Mouse (Mus musculus) forebrain, embryonic 15.5 days (tissue): Measurements from ENCODE around the gene Shd. TPM values are rescaled to one million over a fixed set of nuclear protein-coding genes. Genes with fewer than 3 reads are reported as not detected.
A peak's percentile ranks its signal among the peaks of the same experiment; 100 is the strongest.

ENCODE experiments used
- ATAC-seq: fragments of 200-750 bp; cut with Nextera tagmentation; replicated peaks from 2 replicates; pipeline ENCODE4 v1.8.0; 2017; ENCODE audit warnings: mild to moderate bottlenecking, moderate TSS enrichment, moderate library complexity
- H3K27ac ChIP-seq: fragments of 300-500 bp; sonication (generic); replicated peaks from 2 replicates; pipeline ENCODE4 v1.5.1; 2015; ENCODE audit warnings: mild to moderate bottlenecking, inconsistent platforms
- H3K27me3 ChIP-seq: fragments of 300-500 bp; sonication (generic); 2 replicates; pipeline ENCODE4 v1.6.1; 2015; ENCODE audit warnings: inconsistent platforms
- H3K36me3 ChIP-seq: fragments of 300-500 bp; sonication (generic); 2 replicates; pipeline ENCODE4 v1.6.1; 2015; ENCODE audit warnings: mild to moderate bottlenecking, inconsistent platforms
- H3K4me1 ChIP-seq: fragments of 300-500 bp; sonication (generic); 2 replicates; pipeline ENCODE4 v1.6.1; 2015; ENCODE audit warnings: inconsistent platforms
- H3K4me2 ChIP-seq: fragments of 300-500 bp; sonication (generic); replicated peaks from 2 replicates; pipeline ENCODE4 v1.6.1; 2015; ENCODE audit warnings: mild to moderate bottlenecking, inconsistent platforms
- H3K4me3 ChIP-seq: fragments of 300-500 bp; sonication (generic); 2 replicates; pipeline ENCODE4 v1.5.1; 2015; ENCODE audit warnings: mild to moderate bottlenecking, inconsistent platforms
- H3K9ac ChIP-seq: fragments of 300-500 bp; sonication (generic); replicated peaks from 2 replicates; pipeline ENCODE4 v1.6.1; 2015; ENCODE audit warnings: mild to moderate bottlenecking, inconsistent platforms
- H3K9me3 ChIP-seq: fragments of 300-500 bp; sonication (generic); 2 replicates; pipeline ENCODE4 v1.6.1; 2016; ENCODE audit warnings: inconsistent platforms
- WGBS: fragments of 180-500 bp; shearing (Covaris S2); methylation state at CpG from one replicate; pipeline ENCODE4 v1.1.7; 2015; ENCODE audit warnings: mixed read lengths; 5-methylcytosine and 5-hydroxymethylcytosine counted together
- polyA plus RNA-seq: library from polyadenylated mRNA; unstranded; fragments of >200 nt; fragmentation: Nextera tagmentation; extraction: Ambion mirVana; gene quantifications from 2 replicates; pipeline ENCODE4 v1.2.1, GENCODE M21; 2015

Gene Shd
- polyA plus RNA-seq, 1 experiment from 2014 or later: 118 TPM

DNA sequence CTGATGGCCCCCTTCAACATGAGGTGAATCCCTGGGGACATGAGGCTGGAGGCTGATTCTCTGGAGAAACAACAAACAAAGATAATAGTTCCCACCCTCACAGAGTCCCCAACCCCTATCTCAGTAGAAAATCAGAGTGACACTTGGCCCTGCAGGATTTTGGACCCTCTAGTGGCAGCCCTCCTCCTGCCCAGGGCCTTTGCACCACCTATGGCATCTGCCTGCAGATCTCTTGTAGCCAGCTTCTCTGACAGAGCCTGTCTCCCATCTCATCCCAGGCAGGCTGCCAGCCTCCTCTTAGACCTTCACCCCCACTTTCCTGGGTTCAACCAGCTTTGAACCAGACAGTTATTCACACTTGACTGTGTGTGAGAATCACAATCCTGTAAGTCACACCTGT, 9.5 kb upstream of the Shd start:
- H3K36me3 ChIP-seq: peaks cover 16% of the 10 kb centered on the region; the same call in 1 of the 2 replicates
- H3K9me3 ChIP-seq: no peaks in the 10 kb centered on the region
- no peak overlapping the region for H3K4me2 ChIP-seq
- H3K4me3 ChIP-seq: no peak overlapping the region
- H3K27me3 ChIP-seq: no peaks in the 10 kb centered on the region
- H3K9ac ChIP-seq: no peak overlapping the region
- no peak overlapping the region for H3K27ac ChIP-seq
- H3K4me1 ChIP-seq: peaks cover 38% of the 10 kb centered on the region
- no peak for ATAC-seq

GRCm38 (mm10) chr17:55961631-55962030, 8.6 kb upstream of the Shd start:
- H3K4me1 ChIP-seq: peaks cover 29% of the 10 kb centered on the region
- H3K4me2 ChIP-seq: no peak overlapping the region
- 94% methylated on average over 7 of the region's 7 CpGs for WGBS
- H3K4me3 ChIP-seq: no peak overlapping the region
- ATAC-seq: no peak
- no peaks in the 10 kb centered on the region for H3K27me3 ChIP-seq
- no peak overlapping the region for H3K27ac ChIP-seq
- no peak overlapping the region for H3K9ac ChIP-seq
- peaks cover 17% of the 10 kb centered on the region; the same call in 1 of the 2 replicates for H3K36me3 ChIP-seq
- no peaks in the 10 kb centered on the region for H3K9me3 ChIP-seq

GRCm38 (mm10) chr17:55963171-55963570, 7.1 kb upstream of the Shd start:
- peaks cover 15% of the 10 kb centered on the region for H3K4me1 ChIP-seq
- no peaks in the 10 kb centered on the region for H3K9me3 ChIP-seq
- no peak overlapping the region for H3K9ac ChIP-seq
- no peak overlapping the region for H3K4me2 ChIP-seq
- peaks cover 22% of the 10 kb centered on the region; the same call in 1 of the 2 replicates for H3K36me3 ChIP-seq
- WGBS: 79% methylated on average over 14 of the region's 14 CpGs
- H3K27ac ChIP-seq: no peak overlapping the region
- H3K4me3 ChIP-seq: no peak overlapping the region
- no peak for ATAC-seq
- H3K27me3 ChIP-seq: no peaks in the 10 kb centered on the region

- 93% methylated on average over 10 of the region's 10 CpGs for WGBS
- no peak for ATAC-seq
- no peak overlapping the region for H3K4me2 ChIP-seq
- no peak overlapping the region for H3K27ac ChIP-seq
- no peak overlapping the region for H3K4me3 ChIP-seq
- H3K9ac ChIP-seq: no peak overlapping the region
- no peaks in the 10 kb centered on the region for H3K9me3 ChIP-seq
- H3K27me3 ChIP-seq: no peaks in the 10 kb centered on the region
- H3K36me3 ChIP-seq: peaks cover 22% of the 10 kb centered on the region; the same call in 1 of the 2 replicates
- peaks cover 10% of the 10 kb centered on the region for H3K4me1 ChIP-seq
These were observed 5.8 kb upstream of the Shd start for GRCm38 (mm10) chr17:55964496-55964895.

GRCm38 (mm10) chr17:55964996-55965395, 5.3 kb upstream of the Shd start:
- Histone ChIP-seq H3K4me2 (no peak overlapping the region), H3K4me1 (peaks cover 10% of the 10 kb centered on the region), H3K36me3 (peaks cover 22% of the 10 kb centered on the region; the same call in 1 of the 2 replicates), H3K4me3 (no peak overlapping the region), H3K9me3 (no peaks in the 10 kb centered on the region), H3K9ac (no peak overlapping the region), H3K27ac (no peak overlapping the region), H3K27me3 (no peaks in the 10 kb centered on the region)
- ATAC-seq: no peak
- WGBS: 82% methylated on average over 9 of the region's 9 CpGs

DNA sequence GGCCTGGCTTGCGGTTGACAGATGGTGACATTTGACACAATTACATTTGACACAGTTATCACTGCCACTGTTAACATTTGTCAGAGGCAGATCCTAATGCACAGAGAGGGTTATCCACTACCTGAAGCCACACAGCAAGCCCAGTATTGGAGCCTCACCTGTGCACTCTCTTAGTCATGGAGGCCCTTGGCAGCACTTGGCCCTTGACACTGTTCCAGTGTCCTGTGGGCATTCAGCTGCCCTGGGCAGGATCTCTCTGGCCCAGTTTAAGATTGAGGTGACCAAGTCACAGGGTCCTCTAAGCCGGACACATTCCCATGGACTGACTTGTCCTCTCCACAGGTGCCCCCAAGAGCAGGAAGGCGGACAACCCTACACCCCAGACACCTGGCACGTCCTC, 3.1 kb upstream of the Shd start:
- Histone ChIP-seq H3K36me3 (peaks cover 17% of the 10 kb centered on the region; the same call in 1 of the 2 replicates), H3K4me1 (peaks cover 23% of the 10 kb centered on the region), H3K27me3 (no peaks in the 10 kb centered on the region), H3K9ac (no peak overlapping the region), H3K27ac (no peak overlapping the region), H3K9me3 (no peaks in the 10 kb centered on the region), H3K4me2 (no peak overlapping the region), H3K4me3 (no peak overlapping the region)
- 95% methylated on average over 4 of the region's 4 CpGs for WGBS
- ATAC-seq: no peak

DNA sequence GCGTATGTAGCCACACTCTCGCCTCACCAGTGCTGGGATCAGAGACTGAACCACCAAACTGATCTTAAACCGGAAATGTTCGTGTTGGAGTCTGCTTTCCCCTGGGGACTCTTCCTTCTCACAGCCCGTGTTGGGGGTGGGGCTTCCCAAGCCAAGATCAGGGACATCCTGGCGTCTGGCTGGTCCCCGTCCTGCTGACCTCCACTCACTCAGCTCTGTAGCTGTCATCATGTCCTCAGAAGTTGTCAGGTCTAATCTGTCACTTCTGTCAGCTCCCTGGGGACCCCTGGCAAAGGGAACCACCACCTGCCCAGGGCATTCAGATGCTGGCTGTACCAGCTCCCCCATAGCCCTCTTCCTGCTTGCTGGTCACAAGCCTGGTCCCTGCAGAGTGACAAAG, 2.1 kb upstream of the Shd start:
- Histone ChIP-seq H3K27ac (no peak overlapping the region), H3K9ac (no peak overlapping the region), H3K4me1 (peaks cover 23% of the 10 kb centered on the region), H3K4me3 (no peak overlapping the region), H3K4me2 (no peak overlapping the region), H3K27me3 (no peaks in the 10 kb centered on the region), H3K9me3 (no peaks in the 10 kb centered on the region), H3K36me3 (peaks cover 17% of the 10 kb centered on the region; the same call in 1 of the 2 replicates)
- 67% methylated on average over 7 of the region's 7 CpGs for WGBS
- no peak for ATAC-seq

DNA sequence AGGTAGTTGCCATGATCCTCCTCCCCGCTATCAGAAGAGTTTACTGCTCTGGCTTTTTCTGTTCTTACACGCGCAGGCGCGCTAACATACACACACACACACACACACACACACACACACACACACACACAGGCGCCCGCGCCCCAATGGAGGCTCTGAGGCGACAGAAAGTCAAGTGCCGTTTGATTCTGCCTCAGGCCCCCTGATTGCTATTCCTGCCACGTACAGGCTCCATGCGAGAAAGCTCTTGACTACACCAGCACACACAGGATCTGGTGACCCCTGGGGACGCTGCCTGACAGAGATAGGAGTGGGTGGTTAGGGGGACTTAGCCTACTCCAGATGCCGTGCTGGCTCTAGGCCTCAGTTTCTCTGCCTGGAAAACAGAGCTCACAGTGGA, 707 bp upstream of the Shd start:
- peak; percentile 24 for ATAC-seq

GRCm38 (mm10) chr17:55971453-55971852, 1.2 kb downstream of the Shd start:
- peak overlapping the region; percentile 71 for H3K4me2 ChIP-seq
- peak overlapping the region; percentile 57 for H3K4me3 ChIP-seq
- H3K36me3 ChIP-seq: peaks cover 16% of the 10 kb centered on the region
- H3K27ac ChIP-seq: no peak overlapping the region
- H3K4me1 ChIP-seq: peaks cover 29% of the 10 kb centered on the region
- ATAC-seq: no peak
- peak overlapping the region; percentile 78 for H3K9ac ChIP-seq
- H3K9me3 ChIP-seq: no peaks in the 10 kb centered on the region
- WGBS: 23% methylated on average over 22 of the region's 22 CpGs
- no peaks in the 10 kb centered on the region for H3K27me3 ChIP-seq

More for the DNA sequence above, 707 bp upstream of the Shd start:
- H3K36me3 ChIP-seq: peaks cover 22% of the 10 kb centered on the region
- H3K4me2 ChIP-seq: peak overlapping the region; percentile 71
- no peak overlapping the region for H3K9ac ChIP-seq
- H3K27me3 ChIP-seq: no peaks in the 10 kb centered on the region
- H3K4me3 ChIP-seq: peak overlapping the region; percentile 57
- H3K4me1 ChIP-seq: peaks cover 23% of the 10 kb centered on the region
- WGBS: 34% methylated on average over 14 of the region's 14 CpGs
- H3K27ac ChIP-seq: peak overlapping the region; percentile 67
- no peaks in the 10 kb centered on the region for H3K9me3 ChIP-seq

DNA sequence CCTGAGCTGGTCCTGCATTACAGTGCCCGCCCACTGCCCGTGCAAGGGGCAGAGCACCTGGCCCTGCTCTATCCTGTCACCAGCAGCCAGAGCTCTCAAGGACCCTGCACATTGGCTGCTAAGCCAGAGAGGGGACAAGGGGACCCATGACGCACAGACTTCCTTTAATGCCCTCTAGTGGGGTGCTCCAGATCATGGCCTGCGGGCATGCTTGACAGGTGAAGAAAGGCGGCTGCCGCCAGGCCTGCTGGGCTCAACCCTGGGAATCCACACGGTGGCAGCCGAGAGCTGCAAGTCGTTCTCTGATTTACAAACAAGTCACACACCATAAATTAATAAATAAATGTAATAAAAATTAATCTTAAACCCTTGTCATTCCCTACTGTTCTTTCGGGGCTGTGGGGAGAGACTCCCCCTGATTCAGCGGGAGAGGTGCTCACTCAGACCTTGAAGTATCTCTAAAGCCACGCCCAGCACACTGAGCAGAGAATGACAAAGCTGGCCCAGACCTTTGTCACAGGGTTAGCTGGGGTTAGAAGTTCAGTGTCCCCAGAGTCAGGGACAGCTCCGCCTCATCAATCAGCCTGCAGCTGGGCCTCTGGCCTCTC, 6.1 kb downstream of the Shd start:
- Histone ChIP-seq H3K9me3 (no peaks in the 10 kb centered on the region), H3K4me2 (no peak overlapping the region), H3K4me1 (peaks cover 17% of the 10 kb centered on the region), H3K9ac (no peak overlapping the region; the same call in 1 of the 2 replicates), H3K36me3 (peaks cover 10% of the 10 kb centered on the region), H3K27me3 (no peaks in the 10 kb centered on the region), H3K27ac (peak overlapping the region; percentile 33; the same call in 1 of the 2 replicates), H3K4me3 (no peak overlapping the region)
- WGBS: 14% methylated on average over 13 of the region's 13 CpGs
- ATAC-seq: peak; percentile 71

GRCm38 (mm10) chr17:55977301-55977700, 7.0 kb downstream of the Shd start:
- no peak overlapping the region for H3K27ac ChIP-seq

GRCm38 (mm10) chr17:55986030-55986961, 16.0 kb downstream of the Shd start, which contains the start of gene Fsd1:
Gene Fsd1, plus strand, starts transcription at chr17:55986509.
- Histone ChIP-seq H3K27me3 (no peaks in the 10 kb centered on the region), H3K27ac (0 out of 2 replicates have a peak within 1 kb of the TSS, but pooled peaks have one; percentile 32), H3K4me3 (peak within 1 kb of the TSS; percentile 79), H3K36me3 (peaks cover 9% of the 10 kb centered on the region; the same call in 1 of the 2 replicates), H3K9ac (peak within 1 kb of the TSS; percentile 77), H3K9me3 (no peaks in the 10 kb centered on the region), H3K4me2 (peak within 1 kb of the TSS; percentile 79), H3K4me1 (peaks cover 9% of the 10 kb centered on the region)
- ATAC-seq: peak; percentile 84
- WGBS: 8% methylated on average over 33 of the region's 35 CpGs

More at GRCm38 (mm10) chr17:55977301-55977700, 7.0 kb downstream of the Shd start:
- Histone ChIP-seq H3K9ac (no peak overlapping the region), H3K4me1 (peaks cover 10% of the 10 kb centered on the region), H3K4me2 (no peak overlapping the region), H3K9me3 (no peaks in the 10 kb centered on the region), H3K4me3 (no peak overlapping the region), H3K27me3 (no peaks in the 10 kb centered on the region), H3K36me3 (peaks cover 10% of the 10 kb centered on the region)
- no peak for ATAC-seq
- 72% methylated on average over 3 of the region's 3 CpGs for WGBS
